Mouse (Mus musculus): ENCODE data around the gene Fam83d.

The Fam83d gene

GRCm38 (mm10) chr2:158828124-158828523, 60.2 kb downstream of the Fam83d start:
- DNase-seq, result no peak

- DNase-seq, result no peak
Measured at GRCm38 (mm10) chr2:158829746-158830145, 61.9 kb downstream of the Fam83d start.

- no peak for DNase-seq
Measured at GRCm38 (mm10) chr2:158833221-158833620, 65.3 kb downstream of the Fam83d start.

- no peak for DNase-seq
Measured at GRCm38 (mm10) chr2:158833645-158834044, 65.8 kb downstream of the Fam83d start.

All from lung, postnatal 14 days (tissue).